Mouse (Mus musculus) spleen, adult 2 months (tissue): ENCODE results near the gene H2-D1. TPM values are rescaled to one million over a fixed set of nuclear protein-coding genes. Genes with fewer than 3 reads are reported as not detected.

ENCODE experiments used
- DNase-seq, 2 experiments: peaks; one replicate each; pipeline versions ENCODE4 v3.0.0 to v3.0.0-alpha.2; 2012 to 2021; ENCODE audit warnings: low spot score in 2 of 2, low read depth in 1 of 2
- H3K27ac ChIP-seq: fragments of 200-500 bp; 2 replicates; pipeline ENCODE4 v1.5.1; 2012; ENCODE audit warnings: low read length, inconsistent platforms; ENCODE audit not compliant: insufficient read depth
- H3K27me3 ChIP-seq: fragments of 200-500 bp; 2 replicates; pipeline ENCODE4 v1.6.1; 2012; ENCODE audit warnings: mild to moderate bottlenecking, moderate library complexity, low read length, inconsistent platforms; ENCODE audit not compliant: control insufficient read depth, insufficient read depth
- H3K36me3 ChIP-seq: fragments of 200-500 bp; 2 replicates; pipeline ENCODE4 v1.6.1; 2012; ENCODE audit warnings: mild to moderate bottlenecking, low read length, inconsistent platforms; ENCODE audit not compliant: control insufficient read depth, insufficient read depth
- H3K4me1 ChIP-seq: fragments of 200-500 bp; 2 replicates; pipeline ENCODE4 v1.6.1; 2011; ENCODE audit warnings: inconsistent platforms; ENCODE audit not compliant: control insufficient read depth, insufficient read depth, insufficient read length
- H3K4me3 ChIP-seq: fragments of 200-500 bp; 2 replicates; pipeline ENCODE4 v1.5.1; 2011; ENCODE audit warnings: mild to moderate bottlenecking, inconsistent platforms; ENCODE audit not compliant: insufficient read depth, insufficient read length; ENCODE audit errors: extremely low read depth
- CTCF ChIP-seq: fragments of 200-500 bp; IDR thresholded peaks from 2 replicates; pipeline ENCODE4 v1.5.1; 2011; ENCODE audit warnings: mild to moderate bottlenecking, inconsistent platforms; ENCODE audit not compliant: insufficient read depth, insufficient read length, insufficient replicate concordance; ENCODE audit errors: extremely low read depth
- POLR2A ChIP-seq: fragments of 200-500 bp; IDR thresholded peaks from 2 replicates; pipeline ENCODE4 v1.6.1; 2011; ENCODE audit warnings: low read depth, low read length, inconsistent platforms
- WGBS: fragments of 180-500 bp; shearing (Covaris S2); methylation state at CpG from one replicate; pipeline ENCODE4 v1.1.7; 2018; 5-methylcytosine and 5-hydroxymethylcytosine counted together
- polyA plus RNA-seq: library from polyadenylated mRNA; depleted of rRNA; stranded (reverse); fragments of >200 nt; gene quantifications from 2 replicates; pipeline ENCODE4 v1.2.3, GENCODE M21; 2012

H2-D1 gene
- polyA plus RNA-seq, 1 experiment: 1,148 TPM

GRCm38 (mm10) chr17:35248986-35249385 lies 13.5 kb upstream of the H2-D1 start:
- no peak overlapping the region for H3K27ac ChIP-seq
- no peak for TF ChIP-seq POLR2A
- TF ChIP-seq CTCF: no peak
- H3K27me3 ChIP-seq: no peaks in the 10 kb centered on the region
- no peak overlapping the region for H3K4me3 ChIP-seq
- H3K36me3 ChIP-seq: peaks cover 76% of the 10 kb centered on the region
- 88% methylated on average over 14 of the region's 14 CpGs for WGBS
- H3K4me1 ChIP-seq: no peaks in the 10 kb centered on the region; the same call in 1 of the 2 replicates
- DNase-seq: no peak

- H3K27ac ChIP-seq: no peak overlapping the region
- peaks cover 73% of the 10 kb centered on the region for H3K36me3 ChIP-seq
- no peaks in the 10 kb centered on the region; the same call in 1 of the 2 replicates for H3K4me1 ChIP-seq
- DNase-seq: no peak
- H3K27me3 ChIP-seq: no peaks in the 10 kb centered on the region
- H3K4me3 ChIP-seq: no peak overlapping the region
- 85% methylated on average over 19 of the region's 19 CpGs for WGBS
- no peak for TF ChIP-seq CTCF
Observed at GRCm38 (mm10) chr17:35249451-35250197, 12.9 kb upstream of the H2-D1 start.

GRCm38 (mm10) chr17:35250348-35251120 lies 12.0 kb upstream of the H2-D1 start:
- TF ChIP-seq CTCF (no peak), POLR2A (no peak)
- Histone ChIP-seq H3K27me3 (no peaks in the 10 kb centered on the region), H3K27ac (no peak overlapping the region), H3K36me3 (peaks cover 65% of the 10 kb centered on the region), H3K4me1 (no peaks in the 10 kb centered on the region; the same call in 1 of the 2 replicates), H3K4me3 (no peak overlapping the region)
- DNase-seq: no peak
- 97% methylated on average over 3 of the region's 3 CpGs for WGBS

GRCm38 (mm10) chr17:35251162-35251719 lies 11.3 kb upstream of the H2-D1 start:
- no peak overlapping the region for H3K4me3 ChIP-seq
- TF ChIP-seq CTCF (no peak), POLR2A (no peak)
- no peak overlapping the region for H3K27ac ChIP-seq
- no peak for DNase-seq
- H3K4me1 ChIP-seq: no peaks in the 10 kb centered on the region
- WGBS: 91% methylated on average over 15 of the region's 15 CpGs
- H3K27me3 ChIP-seq: no peaks in the 10 kb centered on the region
- peaks cover 63% of the 10 kb centered on the region for H3K36me3 ChIP-seq

- Histone ChIP-seq H3K4me3 (no peak overlapping the region), H3K27ac (no peak overlapping the region), H3K27me3 (no peaks in the 10 kb centered on the region), H3K4me1 (no peaks in the 10 kb centered on the region), H3K36me3 (peaks cover 56% of the 10 kb centered on the region)
- WGBS: 86% methylated on average over 5 of the region's 5 CpGs
- TF ChIP-seq CTCF: no peak
- no peak for TF ChIP-seq POLR2A
- DNase-seq: no peak
Observed at GRCm38 (mm10) chr17:35251981-35252380, 10.5 kb upstream of the H2-D1 start.

GRCm38 (mm10) chr17:35252619-35253292 lies 9.8 kb upstream of the H2-D1 start:
- Histone ChIP-seq H3K4me3 (no peak overlapping the region), H3K4me1 (no peaks in the 10 kb centered on the region; the same call in 1 of the 2 replicates), H3K27me3 (no peaks in the 10 kb centered on the region), H3K27ac (no peak overlapping the region), H3K36me3 (peaks cover 50% of the 10 kb centered on the region)
- DNase-seq: no peak
- TF ChIP-seq CTCF: no peak
- TF ChIP-seq POLR2A: no peak
- WGBS: 85% methylated on average over 18 of the region's 18 CpGs
